Mouse (Mus musculus): ENCODE measurements around the gene Smpd2. TPM values are rescaled to one million over a fixed set of nuclear protein-coding genes. Genes with fewer than 3 reads are reported as not detected.

Smpd2 gene
- polyA plus RNA-seq, 1 experiment = 141 TPM

DNA sequence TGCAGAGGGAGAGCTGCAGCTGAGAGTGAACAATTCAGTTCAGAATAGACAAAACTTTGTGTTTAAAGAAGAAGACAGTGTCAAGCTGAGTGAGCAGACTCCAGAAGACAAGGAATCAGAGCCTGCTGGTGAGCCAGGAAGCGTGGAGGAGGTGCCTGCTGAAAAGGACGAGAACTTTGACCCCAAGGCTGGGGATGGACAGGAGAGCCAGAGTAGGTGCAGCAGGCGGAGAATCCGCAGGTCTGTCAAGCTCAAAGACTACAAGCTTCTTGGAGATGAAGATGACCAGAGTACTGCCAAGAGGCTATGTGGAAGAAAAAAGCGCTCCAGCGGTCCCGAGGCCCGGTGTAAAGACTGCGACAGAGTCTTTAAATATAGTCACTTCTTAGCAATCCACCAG, 38.5 kb downstream of the Smpd2 start:
- Histone ChIP-seq H3K27ac (ENCODE audit: control insufficient read depth, insufficient read depth, low read length) (no peak overlapping the region), H3K4me3 (ENCODE audit: control insufficient read depth, insufficient read depth, low read length) (no peak overlapping the region), H3K36me3 (ENCODE audit: control insufficient read depth, insufficient read depth, low read length) (peaks cover 12% of the 10 kb centered on the region), H3K4me1 (replicated peaks; ENCODE audit: control insufficient read depth, insufficient read depth, low read length) (peaks cover 21% of the 10 kb centered on the region), H3K27me3 (ENCODE audit: control insufficient read depth, insufficient read depth, low read length) (no peaks in the 10 kb centered on the region)
- TF ChIP-seq CTCF (IDR thresholded peaks at IDR 0.05; ENCODE audit: borderline replicate concordance, control insufficient read depth, extremely low read depth, insufficient read depth, low read length, poor library complexity) (no peak), POLR2A (IDR thresholded peaks at IDR 0.05; ENCODE audit: control insufficient read depth, extremely low read depth, insufficient read depth, low read length, poor library complexity) (no peak)
- no peak for DNase-seq
- 97% methylated on average over 9 of the region's 9 CpGs for WGBS

GRCm38 (mm10) chr10:41450780-41451522, 39.2 kb downstream of the Smpd2 start:
- H3K27ac ChIP-seq (ENCODE audit: control insufficient read depth, insufficient read depth, low read length) = no peak overlapping the region

GRCm38 (mm10) chr10:41450137-41450670, 40.0 kb downstream of the Smpd2 start, which contains the start of gene Zbtb24:
Zbtb24 (plus strand) TSS chr10:41450383.
- Histone ChIP-seq H3K27ac (ENCODE audit: control insufficient read depth, insufficient read depth, low read length) (peak within 1 kb of the TSS; percentile 84), H3K36me3 (ENCODE audit: control insufficient read depth, insufficient read depth, low read length) (no peaks in the 10 kb centered on the region), H3K4me1 (replicated peaks; ENCODE audit: control insufficient read depth, insufficient read depth, low read length) (peaks cover 21% of the 10 kb centered on the region), H3K27me3 (ENCODE audit: control insufficient read depth, insufficient read depth, low read length) (no peaks in the 10 kb centered on the region), H3K4me3 (ENCODE audit: control insufficient read depth, insufficient read depth, low read length) (peak within 1 kb of the TSS; percentile 81)
- whole genome bisulfite sequencing = under 1% methylated on average over 49 of the region's 49 CpGs
- TF ChIP-seq POLR2A (IDR thresholded peaks at IDR 0.05; ENCODE audit: control insufficient read depth, extremely low read depth, insufficient read depth, low read length, poor library complexity) (peak; percentile 78), CTCF (IDR thresholded peaks at IDR 0.05; ENCODE audit: borderline replicate concordance, control insufficient read depth, extremely low read depth, insufficient read depth, low read length, poor library complexity) (peak; percentile 54; the same call in 1 of the 2 replicates)
- DNase-seq = peak; percentile 97

More at GRCm38 (mm10) chr10:41450780-41451522, 39.2 kb downstream of the Smpd2 start:
- no peak for DNase-seq
- Histone ChIP-seq H3K4me3 (ENCODE audit: control insufficient read depth, insufficient read depth, low read length) (peak overlapping the region; percentile 81), H3K27me3 (ENCODE audit: control insufficient read depth, insufficient read depth, low read length) (no peaks in the 10 kb centered on the region), H3K4me1 (replicated peaks; ENCODE audit: control insufficient read depth, insufficient read depth, low read length) (peaks cover 21% of the 10 kb centered on the region), H3K36me3 (ENCODE audit: control insufficient read depth, insufficient read depth, low read length) (peaks cover 5% of the 10 kb centered on the region)
- TF ChIP-seq POLR2A (IDR thresholded peaks at IDR 0.05; ENCODE audit: control insufficient read depth, extremely low read depth, insufficient read depth, low read length, poor library complexity) = no peak
- no peak for TF ChIP-seq CTCF (IDR thresholded peaks at IDR 0.05; ENCODE audit: borderline replicate concordance, control insufficient read depth, extremely low read depth, insufficient read depth, low read length, poor library complexity)
- WGBS = 53% methylated on average over 18 of the region's 18 CpGs

- WGBS = 14% methylated on average over 14 of the region's 14 CpGs
- TF ChIP-seq CTCF (IDR thresholded peaks at IDR 0.05; ENCODE audit: borderline replicate concordance, control insufficient read depth, extremely low read depth, insufficient read depth, low read length, poor library complexity) (no peak), POLR2A (IDR thresholded peaks at IDR 0.05; ENCODE audit: control insufficient read depth, extremely low read depth, insufficient read depth, low read length, poor library complexity) (no peak)
- DNase-seq = no peak
- Histone ChIP-seq H3K27me3 (ENCODE audit: control insufficient read depth, insufficient read depth, low read length) (no peaks in the 10 kb centered on the region), H3K4me1 (replicated peaks; ENCODE audit: control insufficient read depth, insufficient read depth, low read length) (peaks cover 21% of the 10 kb centered on the region), H3K36me3 (ENCODE audit: control insufficient read depth, insufficient read depth, low read length) (no peaks in the 10 kb centered on the region), H3K4me3 (ENCODE audit: control insufficient read depth, insufficient read depth, low read length) (peak overlapping the region; percentile 42), H3K27ac (ENCODE audit: control insufficient read depth, insufficient read depth, low read length) (peak overlapping the region; percentile 84)
Measured at GRCm38 (mm10) chr10:41449684-41450083, 40.5 kb downstream of the Smpd2 start.

DNA sequence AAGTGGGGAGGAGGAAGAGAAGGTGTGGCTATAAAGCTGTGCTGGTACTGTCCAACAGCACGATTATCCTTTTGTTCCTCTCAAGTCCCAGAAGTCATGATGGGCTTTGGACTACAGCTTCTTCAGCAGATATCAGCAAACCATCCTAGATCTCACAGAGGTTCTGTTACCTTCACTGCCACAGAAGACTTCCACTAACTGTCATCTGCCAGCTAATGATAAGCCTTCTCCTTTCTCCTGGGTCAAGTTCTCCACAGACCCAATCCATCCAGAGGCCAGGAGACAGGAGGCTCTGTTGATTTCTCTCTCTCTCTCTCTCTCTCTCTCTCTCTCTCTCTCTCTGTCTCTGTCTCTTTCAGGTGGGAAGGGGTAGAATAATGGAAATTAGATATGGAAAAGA, 42.0 kb downstream of the Smpd2 start:
- no peaks in the 10 kb centered on the region for H3K36me3 ChIP-seq (ENCODE audit: control insufficient read depth, insufficient read depth, low read length)
- H3K27ac ChIP-seq (ENCODE audit: control insufficient read depth, insufficient read depth, low read length) = no peak overlapping the region
- DNase-seq = no peak
- 72% methylated on average over 1 of the region's 1 CpGs for WGBS
- no peak overlapping the region for H3K4me3 ChIP-seq (ENCODE audit: control insufficient read depth, insufficient read depth, low read length)
- no peaks in the 10 kb centered on the region for H3K27me3 ChIP-seq (ENCODE audit: control insufficient read depth, insufficient read depth, low read length)
- TF ChIP-seq POLR2A (IDR thresholded peaks at IDR 0.05; ENCODE audit: control insufficient read depth, extremely low read depth, insufficient read depth, low read length, poor library complexity) = no peak
- no peak for TF ChIP-seq CTCF (IDR thresholded peaks at IDR 0.05; ENCODE audit: borderline replicate concordance, control insufficient read depth, extremely low read depth, insufficient read depth, low read length, poor library complexity)
- peaks cover 21% of the 10 kb centered on the region for H3K4me1 ChIP-seq (replicated peaks; ENCODE audit: control insufficient read depth, insufficient read depth, low read length)

Other genes with a start within 250 kb of the Smpd2 start
- 17.0 and 17.1 TPM in 2 replicates for gene Fig4, start 187.1 kb downstream of the Smpd2 start, polyA plus RNA-seq (2012; rRNA removed)
- gene Ak9, start 186.4 kb downstream of the Smpd2 start, polyA plus RNA-seq (2012; rRNA removed) = 0.04 TPM in 1 of 2 replicates, not detected in the other
- gene Zbtb24, start 40.0 kb downstream of the Smpd2 start, polyA plus RNA-seq (2012; rRNA removed) = 31.4 and 31.6 TPM in 2 replicates
- 232 and 249 TPM in 2 replicates for gene Mical1, start 14.1 kb downstream of the Smpd2 start, polyA plus RNA-seq (2012; rRNA removed)
- 0.15 and 0.20 TPM in 2 replicates for gene Ppil6, start 70 bp upstream of the Smpd2 start, polyA plus RNA-seq (2012; rRNA removed)
- 223 and 238 TPM in 2 replicates for gene Cd164, start 29.0 kb upstream of the Smpd2 start, polyA plus RNA-seq (2012; rRNA removed)
- gene Ccdc162, start 226.3 kb upstream of the Smpd2 start, polyA plus RNA-seq (2012; rRNA removed) = 2.9 and 5.1 TPM in 2 replicates

Measured in thymus, adult 2 months (tissue).